Mouse (Mus musculus) heart, postnatal 0 days (tissue): ENCODE results near the gene Nfatc2ip. TPM values are rescaled to one million over a fixed set of nuclear protein-coding genes. Genes with fewer than 3 reads are reported as not detected.

ENCODE experiments used
- ATAC-seq: fragments of 200-750 bp; cut with Nextera tagmentation; 2 replicates; pipeline ENCODE4 v1.8.0; 2017; ENCODE audit warnings: low read depth, moderate number of reproducible peaks, moderate library complexity; ENCODE audit not compliant: insufficient read depth
- DNase-seq: peaks from one replicate; pipeline ENCODE4 v3.0.0-alpha.2; 2016; ENCODE audit warnings: low spot score
- H3K27ac ChIP-seq: fragments of 300-500 bp; sonication (generic); 2 replicates; pipeline ENCODE4 v1.5.1; 2014; ENCODE audit warnings: low read depth, mild to moderate bottlenecking
- H3K27me3 ChIP-seq: fragments of 300-500 bp; sonication (generic); 2 replicates; pipeline ENCODE4 v1.6.1; 2014; ENCODE audit warnings: low read length, mixed read lengths; ENCODE audit not compliant: control insufficient read depth, insufficient read depth
- H3K36me3 ChIP-seq: fragments of 300-500 bp; sonication (generic); replicated peaks from 2 replicates; pipeline ENCODE4 v1.6.1; 2014; ENCODE audit warnings: low read length, mixed read lengths; ENCODE audit not compliant: control insufficient read depth, insufficient read depth
- H3K4me1 ChIP-seq: fragments of 300-500 bp; sonication (generic); 2 replicates; pipeline ENCODE4 v1.6.1; 2014; ENCODE audit warnings: antibody characterized with exemption; ENCODE audit not compliant: control insufficient read depth, insufficient read depth
- H3K4me2 ChIP-seq: fragments of 300-500 bp; sonication (generic); 2 replicates; pipeline ENCODE4 v1.6.1; 2014; ENCODE audit warnings: low read depth, mild to moderate bottlenecking, low read length, moderate library complexity
- H3K4me3 ChIP-seq: fragments of 300-500 bp; sonication (generic); 2 replicates; pipeline ENCODE4 v1.5.1; 2014; ENCODE audit warnings: low read depth, low read length
- H3K9ac ChIP-seq: fragments of 300-500 bp; sonication (generic); replicated peaks from 2 replicates; pipeline ENCODE4 v1.6.1; 2014; ENCODE audit warnings: low read depth, low read length, mixed read lengths
- H3K9me3 ChIP-seq: fragments of 300-500 bp; sonication (generic); replicated peaks from 2 replicates; pipeline ENCODE4 v1.6.1; 2016; ENCODE audit warnings: low read length; ENCODE audit not compliant: control insufficient read depth
- CTCF ChIP-seq: IDR thresholded peaks from 2 replicates; pipeline ENCODE4 v1.5.1; 2016; ENCODE audit warnings: antibody characterized with exemption, control low read depth, low read depth
- EP300 ChIP-seq: IDR thresholded peaks from 2 replicates; pipeline ENCODE4 v1.6.1; 2016; ENCODE audit warnings: antibody characterized with exemption, low read depth
- WGBS: fragments of 180-500 bp; shearing (Covaris S2); extraction: QIAGEN DNeasy Blood & Tissue Kit; methylation state at CpG from one replicate; pipeline ENCODE4 v1.1.7; 2014; 5-methylcytosine and 5-hydroxymethylcytosine counted together
- polyA plus RNA-seq: library from polyadenylated mRNA; unstranded; fragments of >200 nt; fragmentation: Nextera tagmentation; extraction: Ambion mirVana; gene quantifications from 2 replicates; pipeline ENCODE4 v1.2.1, GENCODE M21; 2015
- total RNA-seq: library from RNA; depleted of rRNA; stranded (reverse); fragments of >200 nt; gene quantifications from 2 replicates; pipeline ENCODE4 v1.2.3, GENCODE M21; 2014; ENCODE audit warnings: low replicate concordance

Nfatc2ip gene
- total and polyA plus RNA-seq, 2 experiments from 2014 or later, result 1.2 to 3.5 TPM

DNA sequence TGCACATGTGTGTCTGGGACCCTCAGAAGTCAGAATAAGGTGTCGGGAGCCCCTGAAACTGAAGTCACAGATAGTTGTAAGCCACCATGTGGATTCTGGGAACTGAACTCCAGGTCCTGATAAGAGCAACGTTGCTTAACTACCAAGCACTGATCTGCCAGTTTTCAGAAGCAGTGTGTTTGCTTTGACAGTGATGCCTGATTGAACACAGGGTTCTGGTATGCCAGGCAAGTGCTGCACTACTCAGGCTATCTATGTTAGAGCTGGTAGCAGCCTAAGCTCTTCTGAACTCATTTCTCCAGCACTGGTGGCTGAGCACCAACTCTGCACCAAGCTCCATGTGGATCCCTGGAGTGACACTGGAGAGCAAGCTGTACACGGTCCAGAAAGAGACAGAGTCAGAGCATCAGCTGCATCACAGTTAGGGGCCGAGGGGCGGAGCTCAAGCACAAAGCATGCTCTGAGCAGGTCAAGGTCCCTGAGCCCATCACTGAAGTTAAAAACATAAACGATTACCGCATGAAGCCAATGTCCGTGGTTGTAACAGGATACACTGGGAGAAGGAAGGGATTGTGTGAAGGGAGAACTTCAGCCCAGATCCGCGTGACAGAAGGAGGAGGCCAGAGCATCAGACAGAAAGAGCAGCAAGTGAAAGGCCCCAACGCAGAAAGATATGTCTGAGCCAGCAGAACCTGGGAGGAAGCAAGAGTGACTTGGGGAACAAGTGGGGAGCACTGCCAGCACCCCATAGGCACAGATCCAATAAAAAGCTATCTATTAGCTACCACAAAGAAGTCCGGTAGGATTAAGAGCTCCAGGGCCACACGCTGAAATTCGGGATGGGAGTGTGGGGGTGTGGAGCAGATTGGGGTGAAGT, 41.6 kb downstream of the Nfatc2ip start:
- Histone ChIP-seq H3K4me2 (no peak overlapping the region), H3K9me3 (no peaks in the 10 kb centered on the region), H3K27ac (no peak overlapping the region), H3K4me1 (no peaks in the 10 kb centered on the region; the same call in 1 of the 2 replicates), H3K27me3 (no peaks in the 10 kb centered on the region), H3K4me3 (no peak overlapping the region), H3K36me3 (no peaks in the 10 kb centered on the region), H3K9ac (no peak overlapping the region)
- 43% methylated on average over 14 of the region's 14 CpGs for WGBS
- peak; percentile 64 for ATAC-seq
- peak; percentile 44 for DNase-seq
- TF ChIP-seq EP300 (no peak), CTCF (no peak)

DNA sequence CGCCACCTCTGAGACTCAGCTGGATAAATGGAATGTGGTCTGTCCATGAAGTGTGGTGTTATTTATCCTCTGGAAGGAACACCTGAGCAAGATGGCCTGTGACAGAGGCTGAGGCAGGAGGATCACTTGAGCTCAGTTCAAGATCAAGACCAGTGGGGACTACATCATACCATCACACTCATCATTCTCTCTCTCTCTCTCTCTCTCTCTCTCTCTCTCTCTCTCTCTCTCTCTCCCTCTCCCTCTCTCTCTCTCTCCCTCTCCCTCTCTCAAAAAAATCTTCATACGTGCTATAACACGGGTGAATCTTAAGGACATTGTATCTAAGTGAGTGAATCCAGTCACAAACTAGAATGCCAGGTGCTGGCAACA, 42.6 kb downstream of the Nfatc2ip start:
- Histone ChIP-seq H3K9ac (no peak overlapping the region), H3K36me3 (no peaks in the 10 kb centered on the region), H3K9me3 (no peaks in the 10 kb centered on the region), H3K27me3 (no peaks in the 10 kb centered on the region), H3K27ac (no peak overlapping the region), H3K4me3 (no peak overlapping the region), H3K4me1 (no peaks in the 10 kb centered on the region; the same call in 1 of the 2 replicates), H3K4me2 (no peak overlapping the region)
- ATAC-seq, result no peak
- TF ChIP-seq EP300 (no peak), CTCF (no peak)
- DNase-seq, result no peak
- WGBS, result 65% methylated on average over 3 of the region's 3 CpGs

DNA sequence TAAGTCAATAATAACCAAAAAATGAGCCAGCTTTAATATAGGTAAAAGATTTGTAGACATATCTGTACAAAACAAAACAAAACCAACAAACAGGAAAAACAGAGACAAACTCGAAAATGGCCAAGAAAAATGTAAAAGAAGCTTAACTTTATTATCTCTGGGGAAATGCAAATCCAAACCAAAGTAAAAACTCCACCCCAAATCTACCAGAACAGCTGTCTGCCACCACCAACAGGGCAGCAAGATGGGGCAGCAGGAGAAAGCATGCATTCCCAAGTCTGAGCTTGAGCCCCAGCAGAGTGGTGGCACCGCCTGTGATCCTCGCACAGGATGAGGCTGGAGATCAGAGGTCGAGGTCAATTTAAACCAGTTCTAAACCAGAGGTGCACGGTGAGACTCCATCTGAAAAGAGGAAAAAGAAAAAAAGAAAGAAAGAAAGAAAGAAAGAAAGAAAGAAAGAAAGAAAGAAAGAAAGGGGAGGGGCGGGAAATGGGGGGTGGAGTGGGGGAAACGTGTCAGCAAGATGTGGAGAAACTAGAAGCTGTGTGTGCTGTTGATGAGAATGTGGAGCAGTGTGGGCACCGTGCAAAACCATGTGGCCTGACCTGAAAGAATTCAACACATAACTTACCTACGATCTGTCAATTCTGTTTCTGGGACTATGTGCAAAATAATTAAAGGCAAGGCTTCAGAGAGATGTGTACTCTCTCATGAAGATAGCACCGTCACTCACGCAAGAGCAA, 43.1 kb downstream of the Nfatc2ip start:
- DNase-seq, result no peak
- no peak for ATAC-seq
- Histone ChIP-seq H3K36me3 (no peaks in the 10 kb centered on the region), H3K27me3 (no peaks in the 10 kb centered on the region), H3K27ac (no peak overlapping the region), H3K9ac (no peak overlapping the region), H3K9me3 (no peaks in the 10 kb centered on the region), H3K4me2 (no peak overlapping the region), H3K4me3 (no peak overlapping the region), H3K4me1 (no peaks in the 10 kb centered on the region; the same call in 1 of the 2 replicates)
- 65% methylated on average over 11 of the region's 11 CpGs for WGBS
- no peak for TF ChIP-seq CTCF
- TF ChIP-seq EP300, result no peak

GRCm38 (mm10) chr7:126351419-126351951, 45.1 kb downstream of the Nfatc2ip start:
- Histone ChIP-seq H3K36me3 (no peaks in the 10 kb centered on the region), H3K9ac (no peak overlapping the region), H3K9me3 (no peaks in the 10 kb centered on the region), H3K4me2 (no peak overlapping the region), H3K4me1 (no peaks in the 10 kb centered on the region; the same call in 1 of the 2 replicates), H3K27me3 (no peaks in the 10 kb centered on the region), H3K4me3 (no peak overlapping the region), H3K27ac (no peak overlapping the region)
- 52% methylated on average over 10 of the region's 10 CpGs for WGBS
- no peak for ATAC-seq
- TF ChIP-seq EP300, result no peak
- no peak for TF ChIP-seq CTCF
- DNase-seq, result no peak

- no peaks in the 10 kb centered on the region for H3K36me3 ChIP-seq
- ATAC-seq (no peak), DNase-seq (no peak)
- H3K4me3 ChIP-seq, result no peak overlapping the region
- no peak for TF ChIP-seq EP300
- no peak for TF ChIP-seq CTCF
- H3K27me3 ChIP-seq, result no peaks in the 10 kb centered on the region
- H3K27ac ChIP-seq, result no peak overlapping the region
- no peaks in the 10 kb centered on the region for H3K9me3 ChIP-seq
- no peak overlapping the region for H3K9ac ChIP-seq
- H3K4me2 ChIP-seq, result no peak overlapping the region
- WGBS, result 62% methylated on average over 20 of the region's 20 CpGs
- no peaks in the 10 kb centered on the region; the same call in 1 of the 2 replicates for H3K4me1 ChIP-seq
These were observed 45.7 kb downstream of the Nfatc2ip start for GRCm38 (mm10) chr7:126350748-126351418.
